Mouse (Mus musculus): ENCODE data around the gene Klhl7.

The Klhl7 gene

DNA sequence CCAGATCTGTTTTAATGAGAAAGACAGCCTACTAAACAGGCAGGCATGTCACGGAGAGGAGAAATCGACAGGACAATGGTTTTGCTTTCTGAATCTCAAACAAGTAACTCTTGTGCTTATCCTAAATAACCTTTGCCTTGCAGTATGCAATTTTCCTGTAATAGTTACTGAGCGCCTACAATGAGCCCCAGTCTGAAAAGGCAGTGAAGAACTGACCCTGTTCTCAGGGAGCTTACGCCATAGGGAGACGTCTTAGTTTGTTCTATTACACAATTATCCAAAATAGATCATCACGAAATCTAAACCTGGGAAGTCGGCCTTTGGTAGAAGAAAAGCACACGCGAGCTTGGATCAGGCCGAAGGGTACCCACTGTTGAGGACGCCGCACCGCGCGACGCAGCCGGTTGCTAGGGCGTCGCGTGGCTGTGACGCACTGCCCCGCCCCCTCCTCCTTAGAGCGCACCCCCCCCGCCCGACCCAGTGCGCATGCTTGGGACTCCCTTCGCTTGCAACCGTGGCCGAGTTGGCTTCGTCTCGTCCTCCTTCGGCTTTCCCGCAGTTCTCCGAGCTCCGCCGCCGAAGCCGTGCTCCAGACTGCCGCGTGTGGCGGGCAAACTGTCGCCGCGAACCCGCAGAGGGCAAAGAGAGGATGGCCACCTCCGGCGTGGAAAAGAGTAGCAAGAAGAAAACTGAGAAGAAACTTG lies at the start of gene Klhl7:
Klhl7 (plus strand) TSS at position 500 of the 704 bp plus-strand sequence.
- peak; percentile 87 for DNase-seq (ENCODE audit: low spot score)

DNA sequence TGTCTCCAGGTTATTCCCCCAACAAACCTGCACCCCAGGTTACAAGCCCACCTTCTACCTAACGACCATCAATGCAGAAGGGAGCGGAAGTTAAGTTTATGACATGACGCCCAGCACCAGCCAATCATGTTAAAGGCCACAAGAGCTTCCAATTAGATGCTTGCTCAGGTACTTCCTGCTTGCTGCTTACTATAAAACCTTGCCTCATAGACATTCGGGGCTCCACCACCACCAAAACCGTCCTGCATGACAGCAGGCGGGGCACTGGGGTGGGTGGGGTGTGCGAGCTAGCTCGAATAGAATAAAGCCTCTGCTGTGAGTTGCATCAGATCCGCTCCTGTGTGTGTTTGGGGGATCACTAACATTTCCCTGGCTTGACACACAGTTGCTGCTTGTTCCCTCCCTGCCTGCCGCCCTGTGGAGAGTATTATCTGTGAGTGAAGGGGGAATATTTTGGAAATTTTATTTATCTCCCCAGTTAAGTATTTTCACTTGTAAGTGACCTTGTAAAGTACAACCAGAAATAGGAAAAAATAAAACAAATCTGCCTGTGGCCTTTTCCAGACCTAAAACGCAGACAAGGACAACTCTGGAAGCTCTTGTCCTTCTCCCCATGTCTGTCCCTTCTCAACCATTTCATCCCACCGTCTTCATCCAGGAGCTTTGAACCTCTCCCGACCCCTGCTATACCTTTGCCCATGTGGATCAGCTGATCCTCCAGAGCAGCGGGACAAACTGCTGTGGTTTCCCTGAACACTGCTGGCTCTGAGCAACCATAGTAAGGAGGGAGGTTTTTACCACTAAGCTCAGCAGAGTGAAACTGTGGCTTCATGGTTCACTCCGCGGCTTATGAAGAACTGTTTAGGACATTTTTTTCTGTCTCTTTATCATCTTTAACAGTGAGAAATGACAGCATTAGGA lies 48.4 kb upstream of the Klhl7 start:
- DNase-seq (ENCODE audit: low spot score): no peak

DNA sequence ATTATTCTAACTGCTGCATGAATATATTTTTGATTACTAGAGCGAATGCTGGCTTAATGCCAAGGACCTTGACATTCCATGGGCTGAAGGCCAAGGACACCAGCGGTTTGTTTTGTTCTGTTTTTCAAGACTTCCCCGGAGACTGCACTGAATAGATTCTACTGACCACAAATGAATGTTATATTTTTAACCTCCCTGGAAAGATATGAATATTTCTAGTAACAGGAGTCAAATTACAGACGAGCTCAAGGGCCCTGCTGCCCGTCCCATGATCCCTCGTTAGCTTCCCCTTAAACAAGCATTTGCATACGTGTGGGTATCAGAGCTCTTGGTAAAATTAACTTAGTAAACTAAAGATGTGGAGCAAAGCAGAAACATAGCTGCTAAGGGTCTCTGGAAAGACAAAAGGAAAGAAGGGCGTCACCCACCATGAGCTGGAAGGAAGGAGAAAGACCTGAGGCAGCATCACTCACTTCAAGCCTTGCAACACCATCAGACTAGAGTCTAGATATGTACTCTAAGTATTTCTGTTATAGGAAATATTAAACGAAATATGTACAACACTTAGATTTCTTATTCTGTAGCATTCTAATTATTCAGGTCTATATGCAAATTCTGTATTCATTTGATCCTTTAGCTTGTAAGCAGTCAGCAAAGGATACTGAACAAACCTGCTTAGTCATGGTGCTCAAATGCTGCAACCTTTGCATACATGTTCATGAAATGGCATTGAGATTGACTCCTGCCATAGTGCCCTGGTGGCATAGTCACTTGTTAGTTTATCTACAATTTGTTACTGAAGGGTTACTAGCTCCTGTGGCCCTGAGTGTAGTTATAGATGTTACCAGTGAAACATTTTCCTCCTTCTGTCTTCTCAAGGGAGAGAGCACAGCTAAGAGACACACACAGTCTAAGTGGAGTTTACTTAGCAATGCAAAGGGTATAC lies 46.9 kb upstream of the Klhl7 start:
- no peak for DNase-seq (ENCODE audit: low spot score)

DNA sequence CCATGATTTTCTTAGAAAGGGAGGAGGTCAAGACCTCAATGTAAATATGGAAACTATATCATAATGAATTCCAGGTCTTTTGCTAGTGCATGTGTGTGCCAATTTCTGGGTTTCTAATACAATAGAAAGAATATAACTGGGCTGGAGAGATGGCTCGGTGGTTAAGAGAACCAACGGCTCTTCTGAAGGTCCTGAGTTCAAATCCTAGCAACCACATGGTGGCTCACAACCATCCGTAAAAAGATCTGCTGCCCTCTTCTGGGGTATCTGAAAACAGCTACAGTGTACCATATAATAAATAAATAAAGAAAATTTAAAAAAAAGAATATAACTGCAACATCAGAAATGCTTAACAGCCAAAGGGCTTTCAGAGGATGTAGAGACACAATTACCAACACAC lies 46.0 kb upstream of the Klhl7 start:
- DNase-seq (ENCODE audit: low spot score): no peak

DNA sequence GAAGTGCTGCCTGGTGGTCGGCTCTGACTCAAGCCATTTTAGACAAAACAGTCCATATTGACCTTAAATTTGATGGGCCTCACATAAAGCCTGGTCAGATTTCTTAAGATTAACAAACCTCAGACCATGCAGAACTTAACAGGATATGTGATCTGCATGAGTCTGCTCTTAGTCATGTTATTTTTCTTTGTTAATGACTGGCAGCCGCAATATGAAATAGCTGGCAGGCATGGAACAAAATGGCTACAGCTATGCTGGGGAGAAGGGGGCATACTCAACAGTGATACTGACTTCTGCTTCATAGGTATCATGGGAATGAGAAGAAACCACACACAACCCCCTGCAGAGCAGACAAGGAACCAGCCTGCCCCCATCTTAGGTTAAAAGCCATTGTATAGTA lies 43.5 kb upstream of the Klhl7 start:
- DNase-seq (ENCODE audit: low spot score): no peak

DNA sequence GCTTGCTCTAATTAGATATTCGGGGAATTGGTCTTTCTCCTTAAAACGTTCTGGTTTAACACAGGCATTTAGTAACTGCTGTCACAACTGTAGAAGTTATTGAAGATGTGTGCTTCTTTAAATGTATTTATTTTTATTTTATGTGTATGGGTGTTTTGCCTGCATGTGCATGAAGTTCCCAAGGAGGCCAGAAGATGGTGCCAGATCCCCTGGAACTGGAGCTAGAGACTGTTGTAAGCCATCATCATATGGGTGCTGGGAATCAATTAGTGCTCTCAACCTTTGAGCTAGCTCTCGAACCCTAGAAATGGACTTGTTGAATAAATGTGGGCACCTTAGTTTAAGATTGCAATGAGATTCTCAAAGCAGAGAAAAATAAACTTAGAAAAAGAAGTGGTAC lies 42.8 kb upstream of the Klhl7 start:
- DNase-seq (ENCODE audit: low spot score): no peak

DNA sequence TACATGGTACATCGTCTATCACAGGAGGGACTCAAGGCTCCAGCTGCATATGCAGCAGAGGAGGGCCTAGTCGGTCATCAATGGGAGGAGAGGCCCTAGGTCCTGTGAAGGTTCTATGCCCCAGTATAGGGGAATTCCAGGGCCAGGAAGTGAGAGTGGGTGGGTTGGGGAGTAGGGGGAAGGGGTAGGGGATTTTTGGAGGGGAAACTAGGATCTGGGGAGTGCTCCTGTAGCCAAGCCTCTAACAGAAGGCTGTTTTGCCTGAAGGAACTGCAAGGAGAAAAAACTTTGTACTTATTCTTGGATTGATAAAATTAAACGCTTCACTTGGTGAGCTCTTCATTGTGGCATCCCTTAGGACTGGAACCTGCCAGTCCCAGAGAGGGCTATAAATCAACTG lies 39.5 kb upstream of the Klhl7 start:
- no peak for DNase-seq (ENCODE audit: low spot score)

DNA sequence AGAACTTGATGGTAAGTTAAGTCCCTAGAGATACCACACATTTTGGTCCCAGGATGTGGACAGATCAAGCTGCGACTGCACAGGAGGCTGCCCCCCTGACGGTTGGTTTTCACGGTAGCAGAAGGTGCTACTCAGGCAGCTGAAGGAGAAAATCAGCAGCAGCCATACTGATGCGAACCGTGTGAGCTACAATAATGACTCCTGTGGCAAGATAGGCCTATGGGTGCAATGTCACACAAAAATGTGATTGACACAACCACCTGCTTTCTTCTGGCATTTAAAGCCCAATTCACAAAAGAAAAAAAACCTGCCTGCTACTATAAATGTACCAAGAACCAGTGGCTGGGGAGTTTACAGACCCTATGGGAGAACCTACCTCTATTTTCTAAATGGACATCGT lies 37.4 kb upstream of the Klhl7 start:
- no peak for DNase-seq (ENCODE audit: low spot score)

DNA sequence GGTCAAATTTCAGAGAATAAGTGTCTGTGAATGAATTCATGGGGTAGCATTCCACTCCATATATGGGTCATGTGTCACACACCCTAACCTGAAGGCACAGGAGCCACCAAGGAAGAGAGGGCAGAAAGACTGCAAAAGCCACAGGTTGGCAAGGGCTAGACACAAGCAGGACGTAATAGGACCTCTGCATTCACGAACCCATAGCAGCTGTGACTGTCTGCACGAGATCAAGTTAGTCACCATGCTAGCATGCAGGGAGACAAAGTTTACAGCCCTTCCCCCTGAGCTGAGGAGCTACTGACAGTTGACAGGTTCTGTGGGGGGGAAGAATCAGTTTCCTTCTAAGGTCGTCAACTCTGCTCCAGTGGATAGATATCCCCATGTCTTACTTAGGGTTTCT lies 36.9 kb upstream of the Klhl7 start:
- DNase-seq (ENCODE audit: low spot score): no peak

DNA sequence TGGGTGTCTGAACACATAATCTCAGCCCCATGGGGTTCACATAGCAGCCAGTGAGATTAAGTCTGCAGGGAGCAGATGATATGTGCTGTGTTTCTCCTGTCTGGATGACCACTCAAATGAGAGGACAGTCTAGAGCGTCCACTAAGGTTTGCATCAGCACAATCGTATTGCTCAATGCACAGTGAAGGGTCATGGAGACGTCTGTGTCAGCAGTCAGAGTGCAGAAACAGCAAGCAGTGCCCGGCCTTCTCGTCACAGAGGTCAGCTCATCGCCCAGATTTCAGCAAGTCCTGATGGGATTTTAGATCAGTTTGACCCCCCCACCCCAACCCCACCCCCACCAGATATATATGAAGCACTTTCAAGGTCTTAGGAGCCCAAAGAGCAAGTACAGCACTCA lies 31.4 kb upstream of the Klhl7 start:
- no peak for DNase-seq (ENCODE audit: low spot score)

DNA sequence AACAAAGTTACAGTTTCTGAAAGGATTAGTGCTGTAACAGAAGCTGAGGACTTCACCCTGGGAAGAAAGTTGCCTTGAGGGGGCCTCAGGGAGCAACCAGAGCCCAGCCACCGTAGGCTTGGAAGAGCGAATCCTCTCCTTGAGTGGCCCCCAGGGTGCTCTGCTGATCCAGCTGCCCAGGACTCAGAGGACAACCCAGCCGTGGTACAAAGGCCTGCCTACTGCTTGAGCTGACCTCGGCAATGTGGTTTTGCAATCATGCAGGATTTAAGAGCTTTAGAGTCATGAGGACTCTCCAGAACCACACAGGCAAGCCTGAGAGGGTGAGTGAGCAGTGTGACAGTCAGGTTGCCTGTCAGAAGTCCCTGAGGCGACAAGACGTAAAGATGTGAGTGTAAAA lies 28.4 kb upstream of the Klhl7 start:
- DNase-seq (ENCODE audit: low spot score): no peak

DNA sequence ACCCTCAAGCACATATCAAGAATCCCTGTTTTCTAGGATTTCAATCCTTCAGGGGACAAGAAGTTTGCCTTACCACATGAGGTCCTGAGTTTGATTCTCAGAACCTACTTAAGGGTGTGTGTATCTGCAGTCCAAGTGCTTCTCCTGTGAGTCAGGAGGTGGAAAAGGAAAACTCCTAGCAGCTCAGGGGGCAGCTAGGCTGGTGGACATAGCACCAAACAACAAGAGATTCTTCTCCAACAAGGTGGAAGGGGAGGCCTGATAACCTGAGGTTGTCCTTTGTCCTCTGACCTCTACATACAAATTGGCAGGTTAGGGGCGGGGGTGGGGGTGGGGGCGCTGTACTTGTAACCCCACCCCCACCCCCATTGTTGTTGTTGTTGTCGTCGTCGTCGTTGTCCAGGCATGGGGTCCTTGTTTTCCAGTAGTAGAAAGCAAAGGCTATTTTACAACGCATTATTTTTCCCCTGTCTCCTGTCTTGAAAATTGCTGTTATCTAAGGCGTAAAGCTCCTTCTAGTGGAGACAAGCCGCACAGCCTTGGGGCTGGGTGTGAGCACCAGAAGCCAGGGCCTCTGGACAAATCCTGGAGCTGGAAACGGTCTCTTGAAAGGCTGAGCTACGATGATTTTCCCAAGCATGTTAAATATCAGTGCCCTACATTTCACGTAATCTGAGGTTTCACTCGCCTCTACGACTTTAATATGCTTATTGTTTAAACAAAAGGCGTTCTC lies 23.3 kb upstream of the Klhl7 start:
- DNase-seq (ENCODE audit: low spot score): peak; percentile 72

DNA sequence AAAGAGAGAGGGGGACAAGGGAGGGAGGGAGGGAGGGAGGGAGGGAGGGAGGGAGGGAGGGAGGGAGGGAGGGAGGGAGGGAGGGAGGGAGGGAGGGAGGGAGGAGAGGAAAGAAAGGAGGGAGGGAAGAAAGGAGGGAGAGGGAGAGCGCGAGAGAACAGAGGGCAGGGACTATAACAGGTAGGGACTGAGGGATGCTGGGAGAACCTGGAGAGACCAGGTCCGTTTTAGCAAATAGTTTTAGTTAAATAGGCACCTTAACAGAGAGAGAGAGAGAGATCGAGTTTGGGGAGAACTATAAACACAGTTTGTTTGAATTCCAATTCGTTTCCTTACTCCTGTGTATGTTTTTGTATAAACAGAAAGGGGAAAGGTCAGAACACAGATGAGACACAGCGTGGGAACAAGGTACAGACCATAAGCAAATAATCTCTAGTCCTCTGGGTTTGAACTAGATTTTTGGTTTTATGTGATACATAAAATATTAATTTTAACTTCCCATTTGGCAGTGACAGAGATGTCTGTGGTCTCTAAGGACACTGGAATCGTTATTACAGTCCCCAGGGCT lies 22.6 kb upstream of the Klhl7 start:
- no peak for DNase-seq (ENCODE audit: low spot score)

DNA sequence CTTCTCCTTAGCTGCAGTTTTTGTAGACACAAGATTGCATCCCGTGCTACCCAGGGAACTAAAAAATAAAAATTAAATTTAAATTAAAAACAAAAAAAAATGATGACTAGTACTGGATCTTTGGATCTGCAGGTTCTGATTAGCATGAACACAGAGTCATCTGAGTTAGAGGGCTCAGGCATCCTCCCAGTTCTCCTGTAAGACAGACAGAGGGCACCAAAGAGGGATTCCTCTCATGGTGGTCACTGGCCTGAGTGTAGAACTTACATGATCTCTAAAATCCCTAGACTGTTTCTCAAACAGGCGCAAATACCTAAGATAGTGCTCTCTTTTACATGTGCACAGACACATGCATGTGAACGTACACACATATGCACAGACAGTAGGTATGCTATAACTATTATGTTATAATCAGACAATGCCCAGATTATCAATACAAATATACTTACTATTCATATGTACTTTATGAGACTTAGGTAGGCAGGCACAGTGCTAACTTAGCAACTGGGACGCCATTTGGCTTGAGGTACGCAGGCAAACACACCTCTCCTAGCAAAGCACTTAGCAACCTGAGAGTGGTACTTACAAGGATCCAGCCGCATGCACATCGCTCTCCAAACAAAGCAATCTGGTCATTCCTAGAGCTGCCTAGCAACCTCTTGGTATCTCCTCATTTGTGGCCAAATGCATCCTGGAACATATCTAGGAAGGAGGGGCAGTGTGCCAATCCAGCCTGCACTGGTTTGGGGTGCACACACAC lies 21.8 kb upstream of the Klhl7 start:
- no peak for DNase-seq (ENCODE audit: low spot score)

DNA sequence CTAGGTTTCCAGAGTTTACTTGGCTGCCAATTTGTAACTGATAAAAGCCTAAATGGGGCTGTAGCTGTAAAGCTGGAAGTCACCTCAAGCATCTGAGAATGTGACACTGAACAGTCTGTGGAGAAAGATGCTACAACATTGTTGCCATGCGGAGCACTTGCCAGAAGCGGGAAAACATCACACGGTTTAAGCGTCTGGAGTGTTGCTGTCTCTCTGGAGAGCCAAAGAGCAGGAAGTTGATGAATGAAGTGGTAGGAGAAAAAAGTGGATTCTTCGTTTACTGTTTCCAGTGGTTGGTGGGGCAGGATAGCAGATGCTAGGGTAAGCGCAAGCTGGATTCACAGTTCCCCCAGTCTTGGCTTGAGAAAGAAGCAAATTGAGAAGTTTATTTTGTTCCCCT lies 19.6 kb upstream of the Klhl7 start:
- no peak for DNase-seq (ENCODE audit: low spot score)

DNA sequence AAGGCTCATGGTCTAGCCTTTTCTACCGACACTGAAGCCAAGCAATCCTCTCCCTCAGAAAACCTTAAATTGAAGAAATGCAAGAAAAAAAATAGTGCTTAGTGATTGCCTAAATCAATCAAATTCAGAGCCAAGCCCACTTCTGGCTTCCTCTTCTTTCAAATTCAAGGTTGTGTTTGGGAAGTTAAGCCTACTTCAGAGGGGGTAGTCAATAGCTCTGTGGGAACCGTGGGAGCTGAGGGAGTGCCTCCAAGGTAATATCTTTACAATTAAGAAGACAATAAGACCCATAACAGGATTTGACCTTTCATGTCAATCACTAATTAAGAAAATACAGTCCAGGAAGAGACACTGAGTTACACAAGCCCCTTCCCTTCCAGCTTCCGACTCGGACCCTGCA lies 15.6 kb upstream of the Klhl7 start:
- DNase-seq (ENCODE audit: low spot score): no peak

DNA sequence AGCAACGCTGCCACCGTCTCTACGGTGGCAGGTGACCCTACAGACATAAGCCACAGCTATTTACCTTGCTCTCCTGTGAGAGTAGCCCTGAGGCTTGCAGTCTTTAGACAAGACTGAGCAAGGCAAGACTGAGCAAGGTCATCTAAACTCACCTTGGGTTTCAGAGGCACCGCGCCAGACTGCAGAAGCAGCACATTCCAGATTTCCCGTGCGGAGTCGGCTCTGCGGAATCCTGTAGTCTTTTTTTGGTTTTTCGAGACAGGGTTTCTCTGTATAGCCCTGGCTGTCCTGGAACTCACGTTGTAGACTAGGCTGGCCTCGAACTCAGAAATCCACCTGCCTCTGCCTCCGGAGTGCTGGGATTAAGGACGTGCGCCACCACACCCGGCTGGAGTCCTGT lies 14.2 kb upstream of the Klhl7 start:
- no peak for DNase-seq (ENCODE audit: low spot score)

DNA sequence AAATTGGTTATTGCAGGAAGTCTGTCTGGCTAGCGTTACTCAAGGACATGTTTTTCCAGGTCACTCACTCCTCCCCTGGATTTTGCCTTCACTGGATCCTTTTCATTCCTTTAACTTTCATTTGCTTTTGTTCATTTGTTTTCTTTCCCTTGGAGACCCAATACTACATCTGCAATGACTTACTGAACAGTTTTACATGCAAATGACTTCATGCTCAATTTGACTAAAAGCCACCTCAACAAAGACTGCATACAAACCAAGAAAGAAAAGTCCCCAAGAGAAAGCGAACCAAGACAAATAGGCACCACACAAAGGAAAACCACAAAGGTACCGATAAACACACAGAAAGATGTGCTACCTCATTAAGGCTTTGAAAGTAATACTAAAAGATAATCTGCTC lies 13.5 kb upstream of the Klhl7 start:
- DNase-seq (ENCODE audit: low spot score): no peak

DNA sequence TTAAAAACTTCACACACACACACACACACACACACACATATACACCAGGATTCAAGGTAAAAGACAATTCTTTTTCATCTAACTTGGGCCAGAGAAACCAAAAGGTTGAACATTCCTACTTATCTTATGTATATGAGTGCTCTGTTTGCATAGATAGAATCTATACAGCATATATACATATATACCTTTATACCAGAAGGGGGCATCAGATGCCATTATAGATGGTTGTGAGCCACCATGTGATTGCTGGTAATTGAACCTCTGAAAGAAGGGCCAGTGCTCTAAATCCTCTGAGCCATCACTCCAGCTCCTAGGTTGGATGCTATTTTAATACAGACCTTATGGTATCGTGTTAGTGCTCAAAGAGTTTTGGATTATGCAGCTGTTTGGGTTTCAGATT lies 12.0 kb upstream of the Klhl7 start:
- no peak for DNase-seq (ENCODE audit: low spot score)

DNA sequence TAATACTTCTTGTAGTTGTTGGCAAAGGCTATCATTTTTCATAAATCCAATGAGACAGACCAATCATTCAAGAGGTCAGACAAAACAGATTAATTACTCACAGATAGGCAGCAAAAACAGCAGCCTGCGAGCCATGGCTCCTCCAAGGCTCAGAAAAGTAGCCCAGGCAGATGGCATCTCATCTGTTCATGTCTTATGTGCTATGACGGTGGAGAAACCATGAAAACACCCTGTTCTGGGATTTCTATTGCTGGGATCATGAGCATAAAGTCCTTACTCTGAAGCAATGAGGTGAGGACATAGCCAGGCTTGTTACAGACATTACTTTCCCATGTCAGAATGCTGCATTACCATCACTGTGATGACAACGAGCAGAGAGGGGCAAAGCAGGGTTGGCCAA lies 7.9 kb upstream of the Klhl7 start:
- DNase-seq (ENCODE audit: low spot score): no peak

DNA sequence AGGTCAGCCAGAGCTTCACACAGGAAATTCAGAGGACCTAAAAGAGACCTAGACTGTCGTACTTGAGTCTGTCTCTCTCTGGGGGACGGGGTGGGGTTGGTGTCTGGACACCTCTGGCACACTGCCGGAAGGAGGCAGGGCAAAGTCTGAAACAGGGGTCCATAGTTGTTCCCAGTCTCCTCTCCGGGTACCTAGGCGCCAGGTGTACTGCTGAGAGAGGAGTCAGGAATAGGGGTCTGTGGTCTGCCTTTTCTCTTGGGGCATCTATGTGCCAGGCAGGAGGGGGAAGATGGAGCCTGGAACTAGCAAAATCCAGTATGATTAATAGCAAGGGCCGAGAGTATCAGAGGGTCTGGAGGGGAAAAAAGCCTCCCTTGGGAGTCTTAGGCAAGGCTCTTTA lies 5.0 kb upstream of the Klhl7 start:
- DNase-seq (ENCODE audit: low spot score): no peak
